Mouse (Mus musculus) heart, adult 2 months (tissue): ENCODE measurements around the gene Ccdc146.

ENCODE experiments used
- CTCF ChIP-seq: fragments of 200-600 bp; IDR thresholded peaks from 2 replicates; pipeline ENCODE4 v1.8.1; 2022; ENCODE audit warnings: antibody characterized with exemption, mild to moderate bottlenecking, moderate library complexity
- POLR2A ChIP-seq: fragments of 200-500 bp; IDR thresholded peaks from 2 replicates; pipeline ENCODE4 v1.6.1; 2011; ENCODE audit warnings: mild to moderate bottlenecking, low read depth, low read length, control low read depth; ENCODE audit not compliant: insufficient read depth

DNA sequence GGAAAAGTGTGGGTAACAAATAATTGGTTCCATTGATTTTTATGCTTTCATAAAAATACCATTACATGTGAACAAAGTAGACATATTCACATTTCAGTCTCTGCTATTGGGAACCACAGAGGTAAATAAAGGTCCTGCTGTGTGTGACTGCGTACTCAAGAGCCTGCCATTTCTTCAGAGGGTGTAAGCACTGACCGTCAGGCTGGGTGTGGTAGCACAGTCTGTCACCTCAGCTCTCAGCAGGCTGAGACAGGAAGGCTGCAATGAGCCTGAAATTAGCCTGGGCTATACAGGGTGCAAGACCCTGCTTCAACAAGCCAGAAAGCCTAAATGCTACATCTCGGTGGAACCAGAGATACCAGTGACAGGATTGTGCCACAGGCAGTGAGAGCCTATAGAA, 124.4 kb downstream of the Ccdc146 start:
- TF ChIP-seq CTCF (no peak), POLR2A (no peak)
